13 mouse cellular contexts compared by ENCODE assay signal in the genomic region with DNA sequence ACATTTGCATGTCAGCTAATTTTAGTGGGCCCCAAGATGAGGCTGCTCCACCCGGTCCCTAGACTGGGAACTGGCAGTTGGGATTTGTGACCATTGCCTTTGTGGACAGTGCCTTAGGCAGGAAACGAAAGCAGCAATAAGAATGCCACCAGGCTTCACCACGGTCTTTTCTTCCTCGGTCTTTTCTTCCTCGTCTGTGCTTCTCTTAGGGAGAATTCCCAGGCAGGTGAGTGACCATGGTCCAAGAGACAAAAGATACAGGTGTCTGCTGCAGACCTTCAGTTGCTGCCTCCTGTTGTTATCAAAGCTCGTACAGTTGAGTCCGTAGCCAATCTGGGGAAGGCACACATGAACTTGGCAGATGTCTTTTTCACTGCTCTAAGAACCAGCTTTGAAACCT.
"Had no signal": no experiment of that assay in that cellular context is flagged by ENCODE, and none has a peak within 500 bp of the region (broad histone marks: within the 10 kb centered on the region; RNA-seq: fewer than 3 reads in every experiment).

No protein-coding gene starts in this region.

- H3K9me3 ChIP-seq: limb, embryonic 13.5 days; midbrain, embryonic 13.5 days; neural tube, embryonic 15.5 days had no signal

- H3K9ac ChIP-seq: limb, embryonic 13.5 days; liver, embryonic 14.5 days; midbrain, embryonic 13.5 days; neural tube, embryonic 15.5 days had no signal

- H3K4me2 ChIP-seq: limb, embryonic 13.5 days; midbrain, embryonic 13.5 days; neural tube, embryonic 15.5 days had no signal

- DNase-seq: kidney, postnatal 25 days; layer of hippocampus, adult 9-11 months; layer of hippocampus, postnatal 36 days; lung, adult 18-20 months; lung, postnatal 36 days; spleen, adult 18-20 months; thymus, adult 18-20 months; thymus, postnatal 14 days had no signal

- H3K27ac ChIP-seq: limb, embryonic 13.5 days; liver, embryonic 14.5 days; midbrain, embryonic 13.5 days; neural tube, embryonic 15.5 days had no signal

- H3K4me3 ChIP-seq: limb, embryonic 13.5 days; midbrain, embryonic 13.5 days; myocyte; neural tube, embryonic 15.5 days had no signal

- ATAC-seq: midbrain, embryonic 13.5 days had no signal

- H3K36me3 ChIP-seq: limb, embryonic 13.5 days; midbrain, embryonic 13.5 days; neural tube, embryonic 15.5 days had no signal
